Mouse (Mus musculus) thymus, postnatal 25 days (tissue): ENCODE data around the gene Shc2.

Source experiments
- DNase-seq: peaks from one replicate; pipeline ENCODE4 v3.0.0; 2022

Gene Shc2

GRCm38 (mm10) chr10:79668076-79668475 is 30.4 kb upstream of the Shc2 start:
- no peak for DNase-seq

DNA sequence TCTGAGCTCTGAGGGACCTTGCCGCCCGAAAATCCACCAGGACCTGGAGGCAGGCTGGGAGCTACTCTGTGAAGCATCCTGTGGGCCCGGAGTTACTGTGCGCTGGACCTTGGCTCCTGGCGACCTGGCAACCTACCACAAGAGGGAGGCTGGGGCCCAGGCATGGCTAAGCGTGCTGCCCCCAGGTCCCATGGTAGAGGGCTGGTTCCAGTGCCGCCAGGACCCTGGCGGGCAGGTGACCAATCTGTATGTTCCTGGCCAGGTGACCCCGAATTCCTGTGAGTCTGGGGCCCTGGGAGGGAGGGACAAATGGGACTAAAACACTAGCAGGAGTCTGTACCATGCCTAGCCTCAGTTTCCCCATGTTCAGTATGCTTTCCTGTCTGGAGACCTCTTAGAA is 28.8 kb upstream of the Shc2 start:
- no peak for DNase-seq

GRCm38 (mm10) chr10:79665051-79665450 is 27.3 kb upstream of the Shc2 start:
- no peak for DNase-seq

DNA sequence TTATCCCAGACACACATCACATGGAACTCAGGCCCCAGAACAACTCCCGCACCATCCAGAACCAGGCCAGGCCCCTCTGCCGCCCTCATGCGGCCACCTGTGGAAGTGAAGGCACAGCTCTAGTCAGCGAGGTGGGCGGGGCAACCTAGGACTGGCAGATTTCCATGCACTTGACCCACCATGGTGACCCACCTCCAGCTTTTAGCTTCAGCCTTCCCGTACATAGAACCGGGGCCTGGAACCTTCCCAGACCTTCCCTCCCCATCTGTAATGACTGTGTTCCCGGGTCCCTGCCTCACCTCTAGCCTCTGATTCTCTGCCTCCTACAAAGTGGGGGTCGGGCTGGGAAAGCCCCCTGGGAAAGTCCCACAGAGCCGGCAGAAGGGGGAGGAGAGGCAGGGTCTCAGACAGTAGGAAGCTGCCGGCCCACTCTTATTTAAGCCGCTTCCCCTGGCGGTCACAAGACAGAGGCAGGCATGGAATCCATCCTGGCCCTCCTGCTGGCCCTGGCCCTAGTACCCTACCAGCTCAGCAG is 26.5 kb upstream of the Shc2 start, which contains the start of gene Madcam1:
Gene Madcam1, plus strand, starts transcription at position 429 of the 535 bp plus-strand sequence.
- peak; percentile 77 for DNase-seq

DNA sequence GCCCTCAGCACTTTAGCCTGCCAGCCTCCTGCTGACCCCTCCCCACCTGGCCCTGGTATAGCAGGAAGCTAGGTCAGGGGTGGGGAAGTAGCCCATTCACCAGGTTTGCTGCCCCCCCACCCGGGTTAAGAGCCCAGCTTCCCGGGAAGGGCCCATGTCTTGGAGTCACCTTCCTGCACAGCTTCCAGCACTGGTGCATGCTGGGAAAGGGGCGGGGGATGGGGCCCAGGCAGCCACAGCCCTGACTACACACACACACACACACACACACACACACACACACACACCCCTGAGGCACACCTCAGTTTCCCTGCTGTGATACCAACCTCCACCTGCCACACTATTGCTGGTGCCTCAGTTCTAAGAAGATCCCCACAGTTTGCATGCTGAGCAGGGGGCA is 24.1 kb upstream of the Shc2 start:
- no peak for DNase-seq

- DNase-seq: no peak
These were observed 22.6 kb upstream of the Shc2 start for GRCm38 (mm10) chr10:79660298-79660697.

DNA sequence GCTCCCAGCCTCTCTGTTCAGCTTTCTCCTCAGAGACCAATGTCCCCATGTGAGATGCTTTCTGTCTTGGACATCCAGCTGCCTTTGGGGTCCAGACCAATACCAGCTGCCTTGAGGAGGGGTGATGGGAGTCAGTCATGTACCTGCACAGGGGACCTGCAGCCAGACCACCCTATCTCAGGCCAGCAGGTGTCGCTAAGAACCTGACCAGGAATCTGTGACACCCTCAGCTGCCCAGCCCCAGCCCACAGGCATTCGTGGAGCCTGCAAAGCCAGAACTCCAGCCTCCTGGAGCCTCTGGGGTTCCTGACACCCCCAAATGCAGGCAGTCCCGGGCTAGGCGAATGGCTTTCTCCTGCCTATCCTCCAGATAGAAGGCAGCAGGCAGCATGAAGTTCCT is 21.1 kb upstream of the Shc2 start:
- DNase-seq: peak; percentile 45

DNA sequence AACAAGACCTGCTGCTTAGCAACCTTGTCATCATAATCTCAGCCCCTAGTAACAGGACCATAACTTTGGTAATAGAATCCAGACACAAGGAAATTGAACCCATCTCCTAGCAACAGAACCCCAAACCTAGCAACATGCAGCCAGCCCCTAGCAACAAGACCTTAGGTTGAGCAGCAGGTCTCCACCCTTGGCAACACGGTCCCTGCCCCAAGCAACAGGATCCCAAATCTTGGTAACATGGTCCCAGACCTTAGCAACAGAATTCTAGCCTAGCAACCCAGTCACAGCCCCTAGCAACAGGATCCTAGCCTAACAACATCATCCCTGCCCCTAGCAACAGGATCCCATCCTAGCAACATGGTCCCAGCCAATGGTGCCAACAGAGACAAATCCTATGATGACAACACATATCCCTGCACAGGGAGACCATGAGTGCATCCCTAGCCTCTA is 17.3 kb upstream of the Shc2 start:
- no peak for DNase-seq

GRCm38 (mm10) chr10:79652789-79653188 is 15.1 kb upstream of the Shc2 start:
- no peak for DNase-seq

DNA sequence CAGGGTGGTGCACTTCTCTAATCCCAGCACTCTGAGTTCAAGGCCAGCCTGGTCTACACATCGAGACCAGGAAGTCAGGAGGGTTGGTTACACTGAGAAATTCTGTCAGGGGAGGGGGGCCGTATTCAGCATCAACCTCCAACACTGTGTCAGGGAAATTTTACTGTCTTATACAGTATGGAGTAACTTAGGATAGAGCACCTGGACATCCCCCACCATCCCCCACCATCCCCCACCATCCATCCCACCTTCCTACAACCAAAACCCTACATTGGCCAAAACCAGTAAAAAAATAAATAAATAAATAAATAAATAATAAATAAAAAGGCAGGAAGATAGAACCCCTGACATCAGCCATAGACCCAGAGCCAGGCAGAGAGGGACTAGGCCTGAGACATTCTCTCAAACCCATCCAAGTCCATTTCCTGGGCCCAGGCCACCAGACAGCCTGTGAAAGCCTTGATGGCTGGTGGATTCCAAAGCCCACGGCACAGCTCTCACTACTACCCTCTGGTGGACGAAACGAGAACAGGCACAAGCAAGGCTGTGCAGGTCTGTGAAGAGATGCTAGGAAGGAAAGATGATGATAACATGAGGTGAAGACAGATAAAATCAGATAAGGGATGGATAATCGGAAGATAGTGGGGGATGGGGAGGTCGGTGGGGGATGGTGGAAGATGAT is 11.5 kb upstream of the Shc2 start:
- DNase-seq: peak; percentile 52

DNA sequence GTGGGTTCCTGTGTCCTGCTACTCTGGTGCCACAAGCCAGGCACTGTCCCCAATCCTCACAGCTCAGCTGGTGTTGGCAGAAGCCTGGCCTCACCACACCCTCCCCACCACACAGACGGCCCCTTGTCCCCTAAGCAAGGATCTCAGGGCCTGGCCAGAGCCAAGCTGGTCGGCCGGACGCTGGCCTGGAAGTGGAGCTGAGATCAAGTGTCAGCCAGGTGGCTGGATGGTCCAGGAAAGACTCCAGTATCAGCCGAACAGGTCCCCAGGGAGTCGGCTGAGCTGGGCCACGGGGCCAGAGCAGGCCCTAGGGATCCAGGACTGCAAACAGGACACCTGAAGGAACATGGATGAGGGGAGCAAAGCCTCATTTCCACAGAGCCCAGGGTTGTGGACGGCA is 8.0 kb upstream of the Shc2 start, which contains the start of gene Odf3l2:
Gene Odf3l2, minus strand, starts transcription at position 28 of the 400 bp plus-strand sequence.
- DNase-seq: no peak

- no peak for DNase-seq
These were observed 927 bp upstream of the Shc2 start for GRCm38 (mm10) chr10:79638486-79639204.

DNA sequence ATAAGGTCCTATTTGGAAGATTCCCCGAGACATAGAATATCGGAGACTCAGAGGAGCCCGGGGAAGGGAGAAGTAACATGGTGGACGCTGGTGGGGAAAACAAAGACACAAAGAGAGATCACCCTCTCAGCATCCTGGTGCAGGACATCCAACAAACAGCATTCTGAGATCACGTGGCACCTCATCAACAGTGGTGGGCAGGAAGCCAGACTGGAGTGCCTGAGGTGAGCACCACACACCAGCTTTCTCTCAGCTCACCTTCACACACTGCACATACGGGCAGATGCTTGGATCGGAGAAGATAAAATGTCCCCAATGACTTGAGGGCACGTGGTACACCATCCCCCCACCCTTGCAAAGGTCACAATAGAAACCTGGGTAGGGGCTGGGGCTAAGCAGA is 1.4 kb downstream of the Shc2 start:
- DNase-seq: no peak

GRCm38 (mm10) chr10:79633006-79633777 is 4.5 kb downstream of the Shc2 start:
- DNase-seq: no peak

- no peak for DNase-seq
These were observed 6.3 kb downstream of the Shc2 start for GRCm38 (mm10) chr10:79631432-79631831.

DNA sequence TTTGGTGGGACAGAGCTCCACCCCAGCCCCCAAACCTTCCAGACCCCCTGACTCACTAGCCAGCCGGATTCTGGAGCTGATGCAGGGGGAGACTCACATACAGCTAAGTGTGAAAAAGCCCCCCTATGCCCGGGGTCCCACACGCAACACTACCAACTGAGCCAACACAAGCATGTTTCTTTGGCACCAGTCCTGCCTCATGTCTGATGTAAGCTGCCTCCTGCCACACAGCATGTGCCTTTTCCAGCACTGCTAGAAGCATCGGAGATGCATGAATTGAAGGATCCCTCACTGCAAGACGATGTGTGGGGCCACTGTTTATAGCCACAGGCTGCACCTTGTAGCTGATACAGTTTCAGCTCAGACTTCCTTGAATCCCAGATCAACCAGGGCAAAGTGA is 9.3 kb downstream of the Shc2 start:
- no peak for DNase-seq

DNA sequence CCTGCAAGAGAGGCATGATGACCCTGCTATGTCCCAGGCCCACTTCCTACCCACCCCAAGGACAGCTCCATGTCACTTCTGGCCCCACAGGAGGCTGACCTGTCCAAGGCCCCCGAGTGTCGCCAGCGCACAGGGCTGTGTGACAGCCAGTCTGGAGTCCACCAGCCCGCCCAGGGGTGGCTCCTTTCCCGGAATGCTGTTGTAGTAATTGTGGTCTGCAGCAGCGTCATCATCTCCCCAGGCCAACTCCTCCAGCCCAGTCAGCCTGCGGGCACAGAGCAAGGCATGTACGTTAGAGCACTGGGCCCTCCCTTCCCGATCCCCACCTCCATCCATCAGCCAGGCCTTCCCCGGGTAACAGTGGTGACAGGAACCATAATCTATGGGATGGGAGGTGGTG is 11.6 kb downstream of the Shc2 start:
- no peak for DNase-seq

- DNase-seq: no peak
These were observed 12.3 kb downstream of the Shc2 start for GRCm38 (mm10) chr10:79625398-79625797.

GRCm38 (mm10) chr10:79623950-79624349 is 13.8 kb downstream of the Shc2 start:
- no peak for DNase-seq

DNA sequence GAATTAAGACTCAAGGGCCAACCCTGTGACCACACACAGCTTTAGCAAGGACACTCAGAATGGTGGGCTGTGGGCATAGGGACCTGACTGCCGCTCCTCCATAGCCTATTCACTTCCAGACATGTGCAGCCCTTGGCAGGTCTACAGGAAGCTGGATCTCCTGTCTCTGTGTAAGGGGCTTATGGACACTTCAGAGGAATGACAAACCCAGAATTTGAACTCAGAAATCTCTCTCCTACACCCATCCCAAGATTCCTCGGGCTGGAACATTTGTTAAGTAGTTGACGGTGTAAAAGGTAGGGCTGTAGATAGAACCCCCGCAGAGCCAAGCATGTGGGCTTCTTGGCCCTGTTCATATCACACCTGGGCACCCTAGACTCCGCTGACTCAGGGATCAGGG is 21.3 kb downstream of the Shc2 start:
- no peak for DNase-seq

GRCm38 (mm10) chr10:79615860-79616259 is 21.9 kb downstream of the Shc2 start:
- DNase-seq: no peak

DNA sequence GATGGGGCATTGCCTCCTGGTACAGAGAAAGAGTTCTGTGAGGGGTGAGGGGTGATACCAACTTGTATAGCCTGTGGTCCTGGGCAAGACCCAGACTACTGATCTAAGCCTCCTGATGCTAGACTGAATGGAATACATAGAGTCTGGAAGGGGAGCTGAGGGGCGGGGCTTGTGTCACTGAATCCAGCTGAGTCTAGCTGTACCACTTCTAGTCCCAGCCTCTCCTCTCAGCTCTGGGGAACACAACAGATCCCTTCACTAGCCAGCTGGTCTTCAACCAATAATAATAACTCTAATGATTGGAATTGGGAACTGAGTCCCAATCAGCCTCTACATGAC is 23.4 kb downstream of the Shc2 start:
- DNase-seq: no peak

- peak; percentile 17 for DNase-seq
These were observed 24.0 kb downstream of the Shc2 start, which contains the start of gene C2cd4c for GRCm38 (mm10) chr10:79613578-79614304. Gene C2cd4c (minus strand): TSS chr10:79614025.
